Mouse (Mus musculus) stomach, postnatal 0 days (tissue): ENCODE measurements around the gene Prss37.

Source experiments
- CTCF ChIP-seq: IDR thresholded peaks from 2 replicates; pipeline ENCODE4 v1.5.1; 2016; ENCODE audit warnings: antibody characterized with exemption, low read depth, mild to moderate bottlenecking, moderate library complexity
- EP300 ChIP-seq: optimal IDR thresholded peaks from 2 replicates; pipeline ENCODE3; 2016; ENCODE audit warnings: antibody characterized with exemption

- TF ChIP-seq CTCF (no peak), EP300 (no peak)
Observed at GRCm38 (mm10) chr6:40482318-40482717, 37.0 kb downstream of the Prss37 start.
